In genomic region chr1:92259715-92260392, GRCm38 (mm10) we compare ENCODE assay signal across 18 mouse cellular contexts.
A peak's percentile ranks its signal among the peaks of the same experiment; 100 is the strongest.
DNase-seq lines count a peak whose midpoint lies in the region; ATAC-seq lines count a peak whose summit lies in the region.
"Had no signal": no experiment of that assay in that cellular context is flagged by ENCODE, and none has a peak within 500 bp of the region (broad histone marks: within the 10 kb centered on the region; RNA-seq: fewer than 3 reads in every experiment).

No protein-coding gene starts in this region.

- no peak overlapping the region for H3K4me3 ChIP-seq in forebrain, embryonic 16.5 days (replicated peaks; ENCODE audit: low read length)
- no peak overlapping the region for H3K4me3 ChIP-seq in hindbrain, embryonic 16.5 days (ENCODE audit: low read length)
- no peak overlapping the region for H3K4me3 ChIP-seq in midbrain, embryonic 15.5 days
- H3K4me3 ChIP-seq in heart, embryonic 12.5 days: no peak overlapping the region
- H3K4me3 ChIP-seq: heart, embryonic 15.5 days; limb, embryonic 12.5 days; liver, embryonic 13.5 days; lung, embryonic 15.5 days had no signal

- H3K27ac ChIP-seq in forebrain, embryonic 16.5 days (ENCODE audit: low read length): peak overlapping the region; percentile 19; the same call in 1 of the 2 replicates
- no peak overlapping the region for H3K27ac ChIP-seq in hindbrain, embryonic 16.5 days (ENCODE audit: low read depth, low read length)
- peak overlapping the region; percentile 19; the same call in 1 of the 2 replicates for H3K27ac ChIP-seq in midbrain, embryonic 15.5 days
- no peak overlapping the region for H3K27ac ChIP-seq in heart, embryonic 12.5 days (ENCODE audit: poor library complexity, severe bottlenecking)
- H3K27ac ChIP-seq: heart, embryonic 15.5 days; limb, embryonic 12.5 days; liver, embryonic 13.5 days; lung, embryonic 15.5 days; stomach, postnatal 0 days had no signal

- peak; percentile 32; the same call in 1 of the 2 replicates for ATAC-seq in forebrain, embryonic 16.5 days
- ATAC-seq in hindbrain, embryonic 16.5 days: peak; percentile 53
- ATAC-seq in midbrain, embryonic 15.5 days (replicated peaks): peak; percentile 69
- ATAC-seq in heart, embryonic 12.5 days (ENCODE audit: insufficient number of reproducible peaks, low FRiP score): no peak

- 66% methylated on average over 23 of the region's 23 CpGs for WGBS in forebrain, embryonic 16.5 days
- 54% methylated on average over 23 of the region's 23 CpGs for WGBS in hindbrain, embryonic 16.5 days
- 52% methylated on average over 23 of the region's 23 CpGs for WGBS in midbrain, embryonic 15.5 days
- 80% methylated on average over 23 of the region's 23 CpGs for WGBS in heart, embryonic 12.5 days

- H3K9ac ChIP-seq in forebrain, embryonic 16.5 days (replicated peaks; ENCODE audit: low read depth, low read length): no peak overlapping the region
- H3K9ac ChIP-seq in hindbrain, embryonic 16.5 days (ENCODE audit: low read depth, low read length): 0 out of 2 replicates have a peak overlapping the region, but pooled peaks have one; percentile 10
- H3K9ac ChIP-seq in midbrain, embryonic 15.5 days: no peak overlapping the region
- H3K9ac ChIP-seq in heart, embryonic 12.5 days: no peak overlapping the region
- H3K9ac ChIP-seq: heart, embryonic 15.5 days; limb, embryonic 12.5 days; liver, embryonic 13.5 days; lung, embryonic 15.5 days had no signal

- H3K27me3 ChIP-seq in forebrain, embryonic 16.5 days (replicated peaks; ENCODE audit: control insufficient read depth, insufficient read depth, low read length): no peaks in the 10 kb centered on the region
- H3K27me3 ChIP-seq in hindbrain, embryonic 16.5 days (replicated peaks; ENCODE audit: control insufficient read depth, insufficient read depth, low read length): no peaks in the 10 kb centered on the region
- H3K27me3 ChIP-seq in midbrain, embryonic 15.5 days (replicated peaks): no peaks in the 10 kb centered on the region
- no peaks in the 10 kb centered on the region for H3K27me3 ChIP-seq in heart, embryonic 12.5 days (replicated peaks)
- H3K27me3 ChIP-seq: heart, embryonic 15.5 days; limb, embryonic 12.5 days; liver, embryonic 13.5 days; lung, embryonic 15.5 days had no signal

- no peaks in the 10 kb centered on the region for H3K36me3 ChIP-seq in forebrain, embryonic 16.5 days (ENCODE audit: control insufficient read depth, insufficient read depth)
- no peaks in the 10 kb centered on the region for H3K36me3 ChIP-seq in hindbrain, embryonic 16.5 days (ENCODE audit: control insufficient read depth, insufficient read depth, low read length)
- no peaks in the 10 kb centered on the region for H3K36me3 ChIP-seq in midbrain, embryonic 15.5 days (replicated peaks)
- H3K36me3 ChIP-seq in heart, embryonic 12.5 days: no peaks in the 10 kb centered on the region
- H3K36me3 ChIP-seq: heart, embryonic 15.5 days; limb, embryonic 12.5 days; liver, embryonic 13.5 days; lung, embryonic 15.5 days had no signal

- H3K4me2 ChIP-seq in forebrain, embryonic 16.5 days (ENCODE audit: low read length): no peak overlapping the region
- no peak overlapping the region for H3K4me2 ChIP-seq in hindbrain, embryonic 16.5 days (ENCODE audit: low read length)
- no peak overlapping the region for H3K4me2 ChIP-seq in midbrain, embryonic 15.5 days
- H3K4me2 ChIP-seq in heart, embryonic 12.5 days: no peak overlapping the region
- H3K4me2 ChIP-seq: heart, embryonic 15.5 days; limb, embryonic 12.5 days; liver, embryonic 13.5 days; lung, embryonic 15.5 days had no signal

- H3K9me3 ChIP-seq in forebrain, embryonic 16.5 days (ENCODE audit: control insufficient read depth, low read length): no peaks in the 10 kb centered on the region
- no peaks in the 10 kb centered on the region for H3K9me3 ChIP-seq in hindbrain, embryonic 16.5 days (ENCODE audit: control insufficient read depth, low read length)
- H3K9me3 ChIP-seq in midbrain, embryonic 15.5 days: no peaks in the 10 kb centered on the region
- H3K9me3 ChIP-seq in heart, embryonic 12.5 days (replicated peaks): no peaks in the 10 kb centered on the region
- H3K9me3 ChIP-seq: heart, embryonic 15.5 days; liver, embryonic 13.5 days; lung, embryonic 15.5 days had no signal

- DNase-seq in R1 (ENCODE audit: low read depth, low spot score): peak; percentile 7
- no peak for DNase-seq in heart, adult 9 months (ENCODE audit: low spot score in 2 of 2)
- DNase-seq in heart, postnatal 4 days: no peak
- no peak for DNase-seq in gastrocnemius, postnatal 14 days
- DNase-seq: cerebellum, adult 11 months; cerebellum, postnatal 14 days; kidney, adult 2 months; kidney, postnatal 14 days; liver, embryonic 13.5 days; thymus, postnatal 25 days had no signal

- H3K4me1 ChIP-seq in forebrain, embryonic 16.5 days (replicated peaks; ENCODE audit: control insufficient read depth, insufficient read depth, low read length): peaks cover 7% of the 10 kb centered on the region
- H3K4me1 ChIP-seq in hindbrain, embryonic 16.5 days (ENCODE audit: control insufficient read depth, insufficient read depth, low read depth, low read length): peaks cover 6% of the 10 kb centered on the region; the same call in 1 of the 2 replicates
- H3K4me1 ChIP-seq in midbrain, embryonic 15.5 days: peaks cover 6% of the 10 kb centered on the region
- 0 out of 2 replicates have a peak, but pooled peaks cover 3% of the 10 kb centered on the region for H3K4me1 ChIP-seq in heart, embryonic 12.5 days (replicated peaks)
- H3K4me1 ChIP-seq: liver, embryonic 13.5 days; lung, embryonic 15.5 days had no signal

- intact Hi-C loops in gastrocnemius, postnatal 14 days (cut with DNase I; ENCODE audit: low total_unique reads): loop anchor here (10.0 kb wide), 1 partner anchor 105 kb away; no protein-coding TSS in a partner anchor

Comparison
In these comparisons a context has a peak if more than half of its experiments do, and no peak if none do; other contexts are left out.
1. H3K27ac ChIP-seq: peak in forebrain, embryonic 16.5 days (single experiment) and midbrain, embryonic 15.5 days (single experiment); none in hindbrain, embryonic 16.5 days (single experiment) and heart, embryonic 12.5 days (single experiment).